Mouse (Mus musculus): ENCODE data around the gene Csf1.

DNA sequence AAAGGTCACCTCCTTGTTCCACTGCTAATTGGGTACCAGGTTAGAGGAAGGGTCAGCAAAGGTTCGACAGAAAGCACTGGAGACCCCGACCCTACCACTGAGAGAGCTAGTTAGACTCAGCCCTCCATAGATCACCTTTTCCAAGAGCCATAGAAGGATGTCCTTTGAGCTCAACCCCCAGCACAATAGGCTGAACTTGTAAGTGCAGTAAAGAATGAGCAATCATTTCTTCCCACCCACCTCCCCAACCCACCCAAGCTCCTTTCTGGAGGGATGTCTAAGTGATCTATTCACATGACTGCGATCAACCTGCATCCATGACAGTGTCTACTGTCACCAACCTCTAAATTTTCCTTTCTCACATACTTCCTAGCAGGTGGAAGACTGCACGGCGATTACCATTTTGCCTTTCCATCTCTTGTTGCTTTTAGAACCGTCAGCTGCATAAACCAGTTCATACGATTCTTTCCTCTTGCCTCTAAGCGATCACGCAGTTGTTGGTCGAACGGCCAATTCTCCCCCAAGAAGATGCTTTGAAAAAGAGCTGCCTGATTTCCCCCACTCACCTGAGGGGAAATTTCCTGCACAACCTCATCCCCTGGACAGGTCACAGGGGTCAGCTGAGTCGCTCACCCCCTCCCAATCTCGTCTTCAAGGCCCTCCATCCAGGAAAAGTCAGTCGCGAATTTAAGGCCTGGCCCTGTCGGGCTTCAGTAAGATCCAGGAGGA, 64.9 kb downstream of the Csf1 start:
- TF ChIP-seq CTCF (IDR thresholded peaks at IDR 0.05; ENCODE audit: control insufficient read depth, insufficient read depth, insufficient replicate concordance, low read depth, low read length): no peak
- no peak for TF ChIP-seq POLR2A (IDR thresholded peaks at IDR 0.05; ENCODE audit: control insufficient read depth, low read depth, low read length)
